Mouse (Mus musculus): ENCODE measurements at regions not wholly inside any gene's neighbourhood (a gene's known extent, or its start where the extent isn't known, plus 50 kb on each side); places are given as distances from the start of the nearest gene placed in this dataset.
"Not testable (repeated sequence)": the region's sequence is repeated elsewhere in the genome, so short reads cannot be mapped to it uniquely, and the experiment has no call there.

GRCm38 (mm10) chr16:93335322-93336111 is 268.3 kb downstream of the Setd4 start:
- no peak for DNase-seq

- no peak for DNase-seq
Measured at GRCm38 (mm10) chr16:93333654-93334053, 270.2 kb downstream of the Setd4 start.

- no peak for DNase-seq
Measured at GRCm38 (mm10) chr16:93328680-93329395, 275.0 kb downstream of the Setd4 start.

GRCm38 (mm10) chr16:93324911-93325310 is 279.0 kb downstream of the Setd4 start:
- no peak for DNase-seq

GRCm38 (mm10) chr16:93323172-93323571 is 280.7 kb downstream of the Setd4 start:
- DNase-seq, result no peak

- DNase-seq, result no peak
Measured at GRCm38 (mm10) chr16:93319581-93319980, 284.3 kb downstream of the Setd4 start.

GRCm38 (mm10) chr16:93311644-93312043 is 292.2 kb downstream of the Setd4 start:
- DNase-seq, result no peak

- DNase-seq, result no peak
Measured at GRCm38 (mm10) chr16:93308666-93309360, 295.1 kb downstream of the Setd4 start.

- no peak for DNase-seq
Measured at GRCm38 (mm10) chr16:93306951-93307350, 296.9 kb downstream of the Setd4 start.

- not testable (repeated sequence) for DNase-seq
Measured at GRCm38 (mm10) chr16:93306140-93306539, 297.7 kb downstream of the Setd4 start.

- no peak for DNase-seq
Measured at GRCm38 (mm10) chr16:93294430-93294829, 309.4 kb downstream of the Setd4 start.

GRCm38 (mm10) chr16:93292965-93293653 is 310.8 kb downstream of the Setd4 start:
- DNase-seq, result peak; percentile 14 to 59

- DNase-seq, result no peak
Measured at GRCm38 (mm10) chr16:93292181-93292834, 311.6 kb downstream of the Setd4 start.

- no peak for DNase-seq
Measured at GRCm38 (mm10) chr16:93288036-93288435, 315.8 kb downstream of the Setd4 start.

- DNase-seq, result no peak
Measured at GRCm38 (mm10) chr16:93287520-93287919, 316.3 kb downstream of the Setd4 start.

GRCm38 (mm10) chr16:93286816-93287215 is 317.0 kb downstream of the Setd4 start:
- DNase-seq, result no peak

GRCm38 (mm10) chr16:93285191-93285590 is 318.7 kb downstream of the Setd4 start:
- DNase-seq, result no peak

GRCm38 (mm10) chr16:93281715-93282114 is 322.1 kb downstream of the Setd4 start:
- no peak for DNase-seq

GRCm38 (mm10) chr16:93272636-93273035 is 331.2 kb downstream of the Setd4 start:
- DNase-seq, result no peak

GRCm38 (mm10) chr16:93272146-93272545 is 331.7 kb downstream of the Setd4 start:
- DNase-seq, result no peak

- no peak for DNase-seq
Measured at GRCm38 (mm10) chr16:93264061-93264585, 339.7 kb downstream of the Setd4 start.

Data from kidney, adult 8-10 months (tissue).